Mouse (Mus musculus) fat pad, adult 2 months (tissue): ENCODE results near the gene Pnmal1.

Experiments used
- DNase-seq: peaks from one replicate; pipeline ENCODE4 v3.0.0-alpha.2; 2011; ENCODE audit warnings: low read depth, low spot score; ENCODE audit errors: extremely low read depth

Pnmal1 gene

DNA sequence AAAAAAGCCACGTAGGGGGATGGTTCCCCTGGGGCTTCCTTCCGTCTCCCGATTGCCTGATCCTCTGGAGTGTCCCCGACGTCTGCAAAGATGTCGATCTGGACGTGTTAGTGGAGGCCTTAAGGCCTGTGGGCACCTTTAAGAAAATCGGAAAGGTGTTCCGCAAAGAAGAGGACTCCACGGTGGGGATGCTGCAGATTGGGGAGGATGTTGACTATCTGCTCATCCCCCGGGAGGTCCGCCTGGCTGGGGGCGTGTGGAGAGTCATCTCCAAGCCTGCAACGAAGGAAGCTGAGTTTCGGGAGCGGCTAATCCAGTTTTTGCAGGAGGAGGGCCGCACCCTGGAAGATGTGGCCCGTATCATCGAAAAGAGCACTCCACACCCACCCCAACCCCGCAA is 34.9 kb downstream of the Pnmal1 start:
- DNase-seq = no peak

DNA sequence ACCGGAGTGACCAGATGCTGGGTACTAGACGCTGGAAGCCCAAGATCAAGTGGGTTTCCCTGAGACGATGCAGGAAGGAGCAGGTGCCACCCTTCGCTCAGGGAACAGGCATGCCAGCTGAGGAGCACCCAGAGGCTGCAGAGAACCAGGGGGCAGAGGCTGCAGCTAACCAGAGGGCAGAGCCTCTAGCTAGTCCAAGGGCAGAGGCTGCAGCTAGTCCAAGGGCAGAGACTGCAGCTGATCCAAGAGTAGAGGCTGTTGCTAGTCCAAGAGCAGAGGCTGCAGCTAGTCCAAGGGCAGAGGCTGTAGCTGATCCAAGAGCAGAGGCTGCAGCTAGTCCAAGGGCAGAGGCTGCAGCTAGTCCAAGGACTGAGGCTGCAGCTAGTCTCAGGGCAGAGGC is 35.9 kb downstream of the Pnmal1 start:
- no peak for DNase-seq

DNA sequence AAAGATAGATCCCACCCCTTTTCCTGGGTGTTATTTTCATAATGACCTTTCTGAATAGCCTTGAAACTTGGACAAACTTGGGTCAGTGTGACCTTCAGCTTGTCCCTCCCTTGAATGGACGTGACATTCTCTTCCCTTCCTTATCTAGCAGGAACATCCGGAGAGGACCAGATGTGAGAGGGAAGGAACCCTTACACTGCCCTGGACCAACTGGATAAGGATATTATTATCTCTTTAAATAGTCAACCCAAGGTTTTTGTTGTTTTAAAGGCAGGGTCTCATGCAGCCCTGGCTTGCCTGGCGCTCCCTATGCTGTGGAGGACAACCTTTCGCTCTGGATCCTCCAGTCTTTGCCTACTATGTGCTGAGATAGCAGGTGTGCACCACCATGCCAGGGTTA is 39.8 kb downstream of the Pnmal1 start:
- no peak for DNase-seq

DNA sequence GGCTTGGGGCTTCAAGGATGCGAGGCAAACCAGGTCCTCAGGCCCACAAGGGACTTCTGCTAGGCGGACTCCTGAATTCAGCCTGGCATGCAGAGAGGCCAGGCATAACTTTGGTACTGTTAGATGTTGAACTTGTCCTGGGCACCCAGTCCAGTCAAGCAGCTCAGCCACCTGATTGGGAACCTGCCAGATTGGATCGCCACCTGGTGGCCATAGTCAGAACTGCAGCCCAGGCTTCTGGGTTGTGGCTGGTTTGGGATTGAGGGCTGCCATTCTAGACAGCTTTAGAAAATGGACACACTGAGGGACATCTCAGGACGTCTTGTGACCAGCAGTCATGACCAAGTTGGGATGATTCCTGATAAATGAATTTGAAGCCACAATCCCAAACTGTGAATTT is 40.2 kb downstream of the Pnmal1 start:
- no peak for DNase-seq

DNA sequence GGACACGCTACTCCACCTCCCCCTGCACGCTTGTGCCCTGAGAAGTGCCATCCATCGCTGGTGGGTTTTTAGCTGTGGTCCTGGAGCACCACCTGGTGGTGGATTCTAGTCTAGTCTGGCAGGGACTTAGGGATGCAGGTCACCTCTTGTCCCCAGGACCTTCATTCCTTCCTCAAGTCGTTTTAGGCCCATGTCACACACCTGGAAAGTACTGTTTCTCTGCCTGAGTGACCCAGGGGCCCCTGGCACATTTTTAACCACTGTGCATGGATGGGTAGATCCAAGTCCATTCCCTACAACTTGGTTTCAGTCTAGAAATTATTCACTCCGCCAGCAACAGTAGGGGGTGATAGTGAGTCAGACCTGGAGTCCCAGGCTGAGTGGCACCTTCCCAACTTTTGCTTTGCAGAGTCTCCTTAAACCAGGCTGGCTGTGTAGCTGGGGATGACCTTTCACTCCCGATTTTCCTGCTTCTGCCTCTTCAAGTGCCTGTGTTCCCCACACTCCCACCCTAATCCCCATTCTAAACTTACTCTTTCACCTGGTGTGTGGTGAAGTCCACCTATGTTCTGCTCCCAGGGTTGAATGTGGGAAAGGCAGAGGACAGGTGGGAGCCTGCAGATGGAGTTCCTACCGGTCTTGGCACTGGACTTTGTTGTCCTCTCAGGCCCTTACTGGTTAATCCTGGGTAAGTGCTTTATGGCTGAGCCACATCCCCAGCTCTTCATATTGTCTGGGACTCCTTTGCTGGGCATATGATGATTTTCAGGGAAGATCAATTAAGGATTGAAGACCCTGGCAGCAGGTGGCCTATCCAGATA is 43.1 kb downstream of the Pnmal1 start:
- no peak for DNase-seq

DNA sequence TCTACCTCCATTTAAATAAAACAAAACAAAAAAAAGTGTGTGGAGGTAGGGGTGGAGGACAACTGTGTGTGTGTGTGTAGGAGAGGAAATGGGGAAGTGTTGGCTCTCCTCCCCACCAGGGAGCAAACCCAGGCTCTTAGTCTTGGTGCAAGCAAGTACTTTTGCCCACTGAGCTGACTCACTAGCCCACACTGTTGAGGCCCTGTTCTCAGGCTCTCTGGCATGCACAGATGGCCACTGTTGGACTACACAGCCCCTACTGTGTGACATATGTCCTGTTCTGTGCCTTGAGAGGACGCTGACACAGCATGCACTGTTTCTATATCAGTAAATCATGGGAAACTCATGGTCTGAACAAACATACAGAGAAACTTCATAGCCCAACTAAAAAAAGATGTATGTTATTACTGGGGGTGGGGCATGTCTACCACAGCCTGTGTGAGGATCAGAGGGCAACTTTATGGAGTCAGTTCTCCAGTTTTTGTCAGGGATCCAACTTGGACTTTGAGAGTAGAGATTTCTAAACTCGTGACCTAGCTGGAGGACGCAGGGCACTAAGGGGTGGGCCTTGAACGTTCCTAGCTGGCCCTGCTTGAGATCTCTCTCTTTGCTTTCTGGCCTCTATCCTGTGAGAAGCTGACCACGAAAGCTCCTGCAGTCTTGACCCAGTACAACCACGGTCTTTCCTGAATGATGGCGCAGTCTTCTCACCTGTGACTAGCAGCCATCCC is 43.9 kb downstream of the Pnmal1 start:
- DNase-seq = no peak

DNA sequence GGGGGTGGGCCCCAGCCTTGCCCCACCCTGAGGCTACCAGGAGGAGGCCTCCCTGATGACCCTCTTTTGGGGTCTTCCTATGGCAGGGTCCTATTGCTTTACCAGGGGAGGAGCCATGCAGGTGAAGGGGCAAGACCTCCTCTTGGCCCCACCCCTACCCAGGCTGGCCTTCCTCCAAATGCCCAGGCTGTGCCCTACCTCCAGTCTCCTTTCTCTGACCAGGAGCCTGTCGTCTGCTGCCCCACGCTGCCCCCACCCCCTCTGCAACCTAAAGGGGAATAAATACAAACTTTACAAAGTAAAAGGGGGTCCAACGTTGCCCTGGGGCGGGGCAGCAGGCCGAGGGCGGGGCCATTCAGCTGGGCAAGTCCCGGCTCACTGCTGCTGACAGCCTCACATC is 45.2 kb downstream of the Pnmal1 start:
- no peak for DNase-seq

DNA sequence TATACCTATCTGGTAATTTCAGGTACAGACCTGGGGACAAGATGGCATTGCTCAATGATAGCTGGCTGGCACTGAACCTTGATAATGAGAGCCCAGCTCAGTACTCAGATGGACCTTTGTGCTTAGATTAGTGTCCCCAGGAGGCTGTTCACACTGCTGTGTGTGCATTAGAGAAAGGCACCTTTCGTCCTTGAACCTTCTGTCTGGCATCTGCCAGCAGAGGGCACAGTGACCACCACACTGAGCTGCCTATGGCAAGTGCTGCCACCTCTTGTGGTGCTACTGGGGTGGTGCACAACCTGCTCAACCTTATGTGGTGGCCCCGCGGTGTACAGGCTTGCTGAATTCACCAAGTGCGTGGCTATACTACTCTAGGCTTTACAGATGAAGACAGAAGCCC is 47.8 kb downstream of the Pnmal1 start:
- DNase-seq = no peak

DNA sequence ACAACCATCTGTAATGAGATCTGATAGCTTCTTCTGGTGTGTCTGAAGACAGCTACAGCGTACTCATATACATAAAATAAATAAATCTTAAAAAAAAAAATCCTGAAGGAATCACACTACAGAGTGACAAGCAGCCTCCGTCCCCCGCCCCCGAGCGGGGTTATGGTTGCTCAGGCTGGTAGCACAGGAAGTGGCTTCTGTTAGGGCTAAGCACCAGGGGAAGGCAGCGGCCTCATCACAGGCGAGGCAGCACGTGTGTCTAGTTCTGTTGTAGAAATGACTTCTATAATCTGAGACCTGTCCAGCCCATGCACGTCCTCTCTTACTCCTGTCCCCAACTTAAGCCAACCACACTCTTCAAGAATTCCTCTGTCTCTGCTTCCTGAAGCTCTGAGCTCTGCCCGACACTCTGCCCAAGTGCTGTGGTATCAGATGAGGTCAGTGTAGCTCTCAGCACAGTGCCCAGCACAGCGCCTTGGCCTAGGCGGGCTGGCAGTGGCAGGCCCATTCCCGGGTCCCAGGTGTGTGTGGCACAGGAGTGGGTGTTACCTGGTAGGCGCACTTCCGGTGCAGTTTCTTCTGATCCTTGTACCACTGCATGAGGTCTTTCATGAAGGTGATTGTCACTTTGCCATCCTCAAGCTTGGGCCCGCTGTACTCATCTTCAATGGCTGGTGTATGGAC is 50.0 kb downstream of the Pnmal1 start:
- DNase-seq = no peak

DNA sequence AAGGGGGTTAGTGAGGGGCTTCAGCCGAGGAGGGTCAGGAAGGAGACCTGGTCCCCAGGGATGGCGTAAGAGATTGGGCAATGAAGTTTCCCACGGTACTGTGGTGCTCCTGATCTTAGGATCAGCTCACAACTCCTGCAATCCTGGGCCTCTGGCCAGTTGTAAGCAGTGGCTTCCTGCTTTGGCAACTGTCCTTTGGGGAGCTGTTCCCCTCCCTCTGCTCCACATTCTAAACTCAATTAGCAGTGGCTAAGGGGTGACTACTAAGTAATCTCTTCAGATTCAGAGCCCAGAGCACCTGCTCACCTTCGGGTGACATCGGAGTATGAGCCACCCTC is 50.5 kb downstream of the Pnmal1 start:
- DNase-seq = no peak

DNA sequence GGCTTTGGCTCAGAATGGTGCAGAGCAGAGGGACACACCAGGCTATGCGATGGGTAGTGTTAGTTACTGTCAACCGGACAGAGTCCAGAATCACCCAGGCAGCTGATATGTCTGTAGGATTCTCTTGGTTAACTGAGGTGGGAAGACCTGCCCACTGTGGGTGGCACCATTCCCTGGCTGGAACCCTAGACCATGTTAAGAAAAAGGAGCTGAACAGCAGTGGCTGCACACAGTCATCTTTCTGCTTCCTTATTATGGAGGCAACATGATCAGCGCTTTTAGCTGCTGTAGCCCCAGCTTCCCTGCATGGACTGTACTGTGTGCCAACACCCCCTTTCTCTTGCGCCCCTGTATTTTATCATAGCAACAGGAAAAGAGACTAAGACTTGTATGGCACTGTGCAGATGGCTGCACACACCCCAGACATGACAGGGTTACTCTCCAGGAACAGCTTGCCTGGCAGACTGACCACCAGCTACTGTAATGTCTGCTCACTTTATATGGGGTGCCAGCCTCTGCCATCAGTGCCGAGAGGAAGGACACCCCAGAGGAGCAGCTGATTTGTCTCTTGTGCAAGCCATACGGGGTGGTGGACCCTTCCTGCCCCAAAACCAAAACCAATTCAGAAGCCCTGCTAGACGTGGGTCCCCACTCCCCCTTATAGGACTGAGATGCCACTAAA is 52.6 kb downstream of the Pnmal1 start:
- no peak for DNase-seq
